Mouse (Mus musculus) embryo, embryonic 11.5 days (tissue): ENCODE measurements at regions not wholly inside any gene's neighbourhood (a gene's known extent, or its start where the extent isn't known, plus 50 kb on each side); places are given as distances from the start of the nearest gene placed in this dataset.

Experiments
- DNase-seq: peaks from one replicate; pipeline ENCODE4 v3.0.0-alpha.2; 2012; ENCODE audit warnings: low read depth, low spot score

DNA sequence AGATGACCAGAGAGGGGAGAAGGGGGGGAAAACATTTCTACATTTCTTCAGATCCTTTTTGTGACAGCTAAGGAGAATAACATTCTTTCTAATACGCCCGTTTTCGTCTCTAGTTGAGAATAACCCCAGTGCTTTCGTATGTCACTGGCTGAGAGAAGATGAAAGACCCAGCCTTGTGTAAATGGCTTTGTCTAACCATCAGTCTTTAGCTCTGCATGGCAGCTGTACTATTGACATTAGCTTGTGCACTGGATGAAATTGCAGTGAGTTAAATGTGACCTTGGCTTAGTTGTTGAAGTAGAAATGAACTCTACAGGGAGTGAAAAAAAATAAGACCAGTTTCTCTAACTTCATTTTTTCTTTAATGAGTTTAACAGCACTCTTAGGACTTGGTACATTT lies 368.7 kb upstream of the Dach1 start:
- no peak for DNase-seq

- DNase-seq: no peak
Observed at GRCm38 (mm10) chr14:98533600-98533999, 364.0 kb upstream of the Dach1 start.

- no peak for DNase-seq
Observed at GRCm38 (mm10) chr14:98520966-98521365, 351.4 kb upstream of the Dach1 start.

DNA sequence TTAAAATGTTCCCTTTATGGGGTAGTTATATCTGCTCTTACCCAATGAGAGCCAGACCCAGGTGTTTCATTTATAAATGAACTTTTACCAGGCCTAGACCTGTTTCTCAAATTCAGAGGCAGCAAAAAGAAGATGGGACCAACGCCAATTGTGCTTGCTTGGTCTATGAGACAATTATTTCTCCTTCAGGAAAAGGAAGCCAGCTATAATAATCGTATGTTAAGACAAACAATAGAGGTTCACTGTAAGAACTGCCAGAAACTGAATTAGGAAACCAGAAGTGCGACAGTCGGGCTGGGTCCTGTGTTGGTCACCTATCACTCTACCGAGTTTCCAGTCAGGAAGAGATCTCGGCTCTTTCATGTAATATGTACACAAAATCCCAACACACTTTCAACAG lies 335.8 kb upstream of the Dach1 start:
- no peak for DNase-seq

- DNase-seq: no peak
Observed at GRCm38 (mm10) chr14:98477416-98477815, 307.9 kb upstream of the Dach1 start.

DNA sequence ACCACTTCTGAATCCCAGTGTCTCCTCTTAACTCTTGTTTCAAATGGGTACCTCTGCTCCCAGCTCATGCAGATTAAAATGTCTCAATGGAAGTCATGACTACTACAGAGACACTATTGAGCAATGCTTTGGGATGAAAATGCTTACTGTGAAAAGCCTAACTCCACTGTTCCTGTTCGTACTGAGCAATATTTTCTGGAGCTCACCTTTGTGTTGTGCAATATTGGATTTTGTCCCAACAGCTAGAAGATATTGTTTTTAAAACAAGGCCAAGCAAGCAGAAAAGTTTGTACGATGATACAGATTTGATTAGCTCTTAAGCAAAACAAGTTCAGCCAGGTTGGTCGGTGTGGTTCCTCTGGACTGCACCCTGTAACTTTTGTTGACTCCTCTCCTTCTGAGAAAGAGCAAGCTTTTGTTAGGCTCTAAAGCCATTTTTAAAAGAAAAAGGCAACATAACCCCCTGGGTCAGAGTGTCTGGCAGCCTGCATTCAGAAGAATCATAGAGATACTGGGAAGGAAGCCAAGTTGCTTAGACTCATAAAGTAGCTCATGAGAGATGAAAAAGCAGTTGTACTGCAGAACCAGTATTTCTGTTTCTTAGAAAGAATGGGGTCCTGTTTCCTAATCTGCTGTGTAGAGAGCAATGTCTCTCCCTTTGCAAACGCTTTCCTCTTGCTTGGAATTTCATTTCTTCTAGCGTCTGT lies 302.4 kb upstream of the Dach1 start:
- no peak for DNase-seq

DNA sequence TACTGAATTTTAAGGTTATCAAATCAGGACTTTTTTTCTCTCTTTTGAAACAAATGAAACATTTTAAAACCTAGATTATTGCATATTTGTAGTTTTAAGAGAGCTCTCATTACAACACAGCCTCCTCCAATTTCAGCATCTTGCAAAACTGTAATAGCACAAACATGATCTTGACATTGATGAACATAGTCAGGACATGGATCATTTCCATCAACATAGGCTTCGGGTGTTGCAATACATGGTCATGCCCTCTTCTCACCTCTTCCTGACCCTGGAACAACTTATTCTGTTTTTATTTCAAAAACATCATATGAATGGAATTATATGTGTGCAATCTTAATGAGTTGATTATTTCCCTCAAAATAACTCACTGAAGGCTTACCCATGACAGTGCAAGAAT lies 284.9 kb upstream of the Dach1 start:
- no peak for DNase-seq

DNA sequence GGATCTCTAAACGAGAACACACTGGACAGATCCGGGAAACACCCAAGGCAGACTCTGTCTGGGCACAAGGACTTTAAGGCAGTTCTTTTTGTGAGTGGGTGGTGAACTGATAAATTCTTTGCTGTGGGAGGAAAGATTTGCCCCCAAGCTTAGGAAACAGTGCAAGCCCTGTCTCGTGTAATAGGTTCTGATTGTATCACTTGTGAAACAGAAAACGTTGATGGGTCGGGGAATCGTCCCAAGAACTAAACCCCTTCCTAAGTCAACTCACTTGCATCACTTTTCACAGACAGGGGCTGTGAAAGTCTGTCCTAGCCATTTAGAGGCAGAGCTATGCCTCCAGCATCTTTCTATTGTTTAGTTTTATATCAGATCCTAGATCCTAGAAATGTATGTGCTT lies 282.6 kb upstream of the Dach1 start:
- DNase-seq: no peak

DNA sequence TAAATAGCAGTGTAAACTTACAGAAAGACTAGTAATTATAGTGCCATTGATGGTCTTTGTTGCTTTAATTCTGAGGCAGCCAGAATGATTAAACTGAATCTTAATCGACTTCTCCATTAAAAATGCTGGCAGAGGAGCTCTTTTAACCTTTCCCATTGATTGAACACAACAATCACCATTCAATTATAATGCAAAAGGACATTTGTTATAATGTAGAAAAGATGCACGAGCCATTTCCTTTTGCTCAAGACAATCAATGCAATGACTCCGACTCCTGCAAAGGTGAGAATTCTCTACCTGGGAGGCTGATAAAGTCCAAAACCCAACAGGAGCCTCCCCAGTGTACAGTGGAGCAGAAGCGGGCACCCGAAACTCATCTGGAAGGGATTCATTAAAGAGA lies 280.0 kb upstream of the Dach1 start:
- DNase-seq: no peak

DNA sequence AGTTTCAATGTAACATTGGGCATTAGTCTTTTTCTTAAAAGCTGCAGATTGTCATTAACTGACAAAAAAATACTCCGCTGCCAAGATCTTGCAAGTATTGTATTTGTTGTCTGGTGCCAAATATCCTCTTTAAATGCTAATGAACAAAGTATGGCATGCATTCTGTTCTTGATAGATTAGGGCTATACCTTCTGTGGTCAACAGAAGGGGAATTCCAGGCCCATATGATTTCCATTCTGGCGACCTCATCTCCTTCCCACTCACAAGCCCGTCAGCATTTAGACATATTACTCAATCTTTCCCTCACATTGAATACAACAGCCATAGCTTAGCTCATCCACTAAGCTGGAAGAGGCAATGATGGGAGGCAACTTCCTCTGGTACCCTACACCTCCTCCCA lies 272.8 kb upstream of the Dach1 start:
- DNase-seq: no peak

GRCm38 (mm10) chr14:98441954-98442353 lies 272.4 kb upstream of the Dach1 start:
- no peak for DNase-seq

DNA sequence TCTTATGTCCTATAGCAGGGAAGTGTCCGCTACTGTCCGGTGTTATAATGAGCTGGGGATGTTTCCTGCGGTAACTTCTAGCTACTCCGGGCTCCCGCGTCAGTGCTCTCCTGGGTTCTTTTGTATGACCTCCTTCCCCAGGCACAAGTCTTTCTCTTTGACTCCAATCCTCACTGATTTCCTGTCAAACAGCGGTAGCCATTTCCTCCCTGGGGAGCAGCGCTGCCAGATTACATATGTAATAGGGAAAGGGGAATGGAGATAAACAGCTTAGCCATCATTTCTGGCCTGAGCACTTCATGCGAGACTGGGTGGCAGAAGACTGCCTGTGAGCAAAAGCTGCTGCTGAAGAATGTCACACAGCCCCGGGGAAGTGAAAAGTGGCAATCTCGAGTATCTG lies 262.4 kb upstream of the Dach1 start:
- no peak for DNase-seq

DNA sequence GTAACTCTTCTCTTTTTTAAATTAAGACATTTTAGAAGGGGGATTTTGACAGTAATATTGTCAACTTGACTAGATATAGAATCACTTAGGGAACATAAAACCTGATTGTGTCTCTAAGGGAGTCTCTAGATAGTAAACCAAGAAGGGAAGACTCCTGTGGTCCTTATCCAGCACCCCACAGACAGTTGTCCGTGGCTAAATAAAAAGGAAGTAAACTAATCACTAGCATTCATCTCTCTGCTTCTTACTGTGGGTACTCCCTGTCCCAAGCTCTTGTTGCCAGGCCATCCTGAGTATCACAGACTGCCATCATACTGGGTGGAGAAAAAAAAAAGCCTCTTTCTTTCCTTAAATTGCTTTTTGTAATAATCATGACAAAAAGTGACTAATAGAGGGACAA lies 248.2 kb upstream of the Dach1 start:
- DNase-seq: no peak

DNA sequence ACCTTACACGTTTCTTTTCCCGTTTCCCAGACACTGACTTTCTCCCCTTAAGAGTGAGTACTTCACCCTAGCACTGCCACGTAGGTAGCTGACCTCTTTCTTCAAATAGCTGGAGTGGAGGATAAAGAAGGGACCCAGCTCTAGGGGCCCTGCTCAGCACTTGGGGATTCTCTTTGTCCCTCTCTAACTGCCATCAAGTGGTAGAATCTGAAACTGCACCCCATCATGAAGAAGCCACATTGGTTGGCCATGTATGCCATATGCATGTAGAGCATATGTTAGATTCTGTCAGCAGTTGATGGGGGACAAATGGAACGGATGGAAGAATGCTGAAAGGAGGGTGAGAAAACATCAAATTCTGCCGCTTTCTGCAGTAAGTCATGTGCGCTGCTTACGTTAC lies 244.6 kb upstream of the Dach1 start:
- DNase-seq: peak; percentile 26

GRCm38 (mm10) chr14:98405936-98406635 lies 236.5 kb upstream of the Dach1 start:
- no peak for DNase-seq

- no peak for DNase-seq
Observed at GRCm38 (mm10) chr14:98404026-98404425, 234.5 kb upstream of the Dach1 start.

DNA sequence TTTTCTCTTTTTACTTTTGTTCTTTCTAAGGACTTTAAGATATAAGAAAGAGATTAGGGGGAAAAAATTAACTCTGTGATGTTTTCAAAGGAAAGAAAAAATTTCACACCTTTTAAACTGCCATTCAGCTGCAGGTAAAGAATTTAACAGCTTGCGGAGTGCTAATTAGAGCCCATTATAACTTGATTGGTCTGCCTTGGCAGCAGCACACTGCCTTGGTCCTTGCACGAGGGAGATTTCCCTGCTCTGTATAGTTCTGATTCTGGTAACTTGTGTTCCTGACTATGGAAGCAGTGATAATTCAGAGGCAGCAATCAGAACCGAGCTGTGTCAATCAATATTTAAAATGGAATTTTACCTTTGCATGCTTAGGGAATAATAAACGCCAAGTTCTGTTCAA lies 218.3 kb upstream of the Dach1 start:
- DNase-seq: no peak
